Mouse (Mus musculus) intestine, embryonic 14.5 days (tissue): Measurements from ENCODE around the gene Nek11. TPM values are rescaled to one million over a fixed set of nuclear protein-coding genes. Genes with fewer than 3 reads are reported as not detected.
"Not testable (repeated sequence)": the region's sequence is repeated elsewhere in the genome, so short reads cannot be mapped to it uniquely, and the experiment has no call there.

Source experiments
- ATAC-seq: fragments of 200-750 bp; cut with Nextera tagmentation; replicated peaks from 2 replicates; pipeline ENCODE4 v1.8.0; 2017; ENCODE audit warnings: low read depth, moderate number of reproducible peaks, moderate TSS enrichment, moderate library complexity; ENCODE audit not compliant: low FRiP score, low TSS enrichment
- DNase-seq: peaks from one replicate; pipeline ENCODE4 v3.0.0-alpha.2; 2018; ENCODE audit warnings: low spot score
- H3K27ac ChIP-seq: fragments of 300-500 bp; sonication (generic); 2 replicates; pipeline ENCODE4 v1.5.1; 2014; ENCODE audit warnings: low read depth, mild to moderate bottlenecking, control low read depth
- H3K27me3 ChIP-seq: fragments of 300-500 bp; sonication (generic); replicated peaks from 2 replicates; pipeline ENCODE4 v1.6.1; 2014; ENCODE audit warnings: low read length, control low read depth; ENCODE audit not compliant: control insufficient read depth, insufficient read depth
- H3K36me3 ChIP-seq: fragments of 300-500 bp; sonication (generic); 2 replicates; pipeline ENCODE4 v1.6.1; 2014; ENCODE audit warnings: low read length, control low read depth; ENCODE audit not compliant: control insufficient read depth, insufficient read depth
- H3K4me1 ChIP-seq: fragments of 300-500 bp; sonication (generic); replicated peaks from 2 replicates; pipeline ENCODE4 v1.6.1; 2014; ENCODE audit warnings: low read length, control low read depth, mixed read lengths; ENCODE audit not compliant: control insufficient read depth, insufficient read depth
- H3K4me2 ChIP-seq: fragments of 300-500 bp; sonication (generic); 2 replicates; pipeline ENCODE4 v1.6.1; 2014; ENCODE audit warnings: low read length
- H3K4me3 ChIP-seq: fragments of 300-500 bp; sonication (generic); 2 replicates; pipeline ENCODE4 v1.5.1; 2014; ENCODE audit warnings: low read depth, low read length, control low read depth, mixed read lengths
- H3K9ac ChIP-seq: fragments of 300-500 bp; sonication (generic); 2 replicates; pipeline ENCODE4 v1.6.1; 2014; ENCODE audit warnings: mild to moderate bottlenecking, low read length
- H3K9me3 ChIP-seq: fragments of 300-500 bp; sonication (generic); 2 replicates; pipeline ENCODE4 v1.6.1; 2016; ENCODE audit warnings: low read length, control low read depth; ENCODE audit not compliant: control insufficient read depth
- WGBS: fragments of 180-500 bp; shearing (Covaris S2); extraction: QIAGEN DNeasy Blood & Tissue Kit; methylation state at CpG from one replicate; pipeline ENCODE4 v1.1.7; 2014; 5-methylcytosine and 5-hydroxymethylcytosine counted together
- polyA plus RNA-seq: library from polyadenylated mRNA; unstranded; fragments of >200 nt; fragmentation: Nextera tagmentation; extraction: Ambion mirVana; gene quantifications from 2 replicates; pipeline ENCODE4 v1.2.1, GENCODE M21; 2014

Gene Nek11
- polyA plus RNA-seq, 1 experiment from 2014 or later = 0.08 TPM

DNA sequence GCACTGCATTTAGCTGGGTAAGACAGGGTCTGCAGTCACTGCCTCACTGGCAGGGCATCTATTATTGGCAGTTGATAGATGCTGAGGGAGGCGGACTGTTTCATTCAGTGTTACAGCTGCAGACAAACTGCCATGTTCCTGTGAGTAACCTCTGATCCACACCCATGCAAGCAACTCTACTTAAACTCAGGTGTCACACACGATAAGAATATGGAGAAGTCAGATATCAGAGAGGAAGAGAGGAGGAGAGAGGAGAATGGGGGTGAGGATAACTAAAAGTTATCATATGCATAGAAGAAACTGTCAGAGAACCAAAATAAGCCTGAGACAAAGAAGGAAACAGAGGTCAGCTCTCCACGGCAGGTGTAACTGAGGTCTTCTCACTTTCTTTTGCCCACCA is 212.9 kb downstream of the Nek11 start:
- Histone ChIP-seq H3K27ac (no peak overlapping the region), H3K4me1 (no peaks in the 10 kb centered on the region), H3K9ac (no peak overlapping the region), H3K9me3 (no peaks in the 10 kb centered on the region), H3K27me3 (no peaks in the 10 kb centered on the region), H3K4me2 (no peak overlapping the region), H3K4me3 (no peak overlapping the region), H3K36me3 (no peaks in the 10 kb centered on the region)
- 89% methylated on average over 3 of the region's 3 CpGs for WGBS
- DNase-seq (no peak), ATAC-seq (no peak)

- Histone ChIP-seq H3K4me3 (no peak within 1 kb of the TSS), H3K4me1 (no peaks in the 10 kb centered on the region), H3K4me2 (no peak within 1 kb of the TSS), H3K27me3 (no peaks in the 10 kb centered on the region), H3K9me3 (no peaks in the 10 kb centered on the region), H3K36me3 (no peaks in the 10 kb centered on the region), H3K27ac (no peak within 1 kb of the TSS), H3K9ac (no peak within 1 kb of the TSS)
- ATAC-seq (no peak), DNase-seq (no peak)
- WGBS = 80% methylated on average over 6 of the region's 6 CpGs
Observed at GRCm38 (mm10) chr9:105144992-105145391, 250.3 kb downstream of the Nek11 start, which contains the start of gene 1700080E11Rik. 1700080E11Rik (minus strand) TSS chr9:105145092.

DNA sequence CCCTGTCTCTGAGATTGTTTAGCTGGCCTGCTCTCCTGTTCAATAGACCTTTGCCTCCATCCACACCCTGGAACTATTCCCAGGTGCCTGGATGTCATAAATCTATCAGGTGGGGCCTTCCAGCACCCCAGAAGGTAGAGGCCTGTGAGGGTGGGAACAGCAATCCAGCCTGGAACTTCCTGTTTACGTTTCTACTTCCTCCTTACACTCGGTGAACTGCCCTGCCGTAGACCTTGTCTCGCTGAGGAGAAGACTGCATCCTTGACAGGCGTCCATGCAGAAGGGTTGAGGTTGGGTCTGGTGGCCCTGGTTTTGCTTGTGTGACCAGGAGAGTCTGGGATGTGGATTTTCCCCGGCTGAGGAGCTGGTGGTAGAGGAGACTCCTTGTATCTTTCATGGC is 256.1 kb downstream of the Nek11 start:
- no peaks in the 10 kb centered on the region for H3K27me3 ChIP-seq
- no peak overlapping the region for H3K27ac ChIP-seq
- H3K36me3 ChIP-seq = no peaks in the 10 kb centered on the region
- WGBS = 31% methylated on average over 6 of the region's 6 CpGs
- no peak overlapping the region for H3K4me2 ChIP-seq
- no peaks in the 10 kb centered on the region for H3K9me3 ChIP-seq
- no peaks in the 10 kb centered on the region for H3K4me1 ChIP-seq
- no peak overlapping the region for H3K4me3 ChIP-seq
- ATAC-seq (peak; percentile 70), DNase-seq (no peak)
- no peak overlapping the region for H3K9ac ChIP-seq

DNA sequence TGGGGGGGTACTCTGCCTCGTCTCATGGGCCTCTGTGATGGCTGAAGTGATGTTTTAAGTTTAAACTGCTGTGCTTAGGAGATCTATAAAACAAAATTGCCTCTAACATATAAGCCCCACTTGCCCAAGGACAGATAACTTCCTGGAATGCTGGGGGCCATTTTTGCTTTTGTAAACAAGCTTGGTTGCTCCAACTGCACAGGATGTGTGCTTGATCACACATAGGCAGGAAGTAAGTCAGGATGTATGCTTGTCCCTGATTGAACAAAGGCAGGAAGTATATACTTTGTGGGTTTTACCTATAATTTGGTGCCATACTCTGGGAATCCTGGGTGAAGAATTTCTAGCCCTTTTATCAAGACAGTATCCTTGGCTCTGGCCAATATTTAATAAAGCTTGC is 258.9 kb downstream of the Nek11 start:
- Histone ChIP-seq H3K27ac (no peak overlapping the region), H3K36me3 (no peaks in the 10 kb centered on the region), H3K4me3 (no peak overlapping the region), H3K9ac (no peak overlapping the region), H3K4me1 (no peaks in the 10 kb centered on the region), H3K9me3 (no peaks in the 10 kb centered on the region), H3K27me3 (no peaks in the 10 kb centered on the region), H3K4me2 (no peak overlapping the region)
- ATAC-seq (no peak), DNase-seq (no peak)
- WGBS = 53% methylated on average over 1 of the region's 1 CpGs

GRCm38 (mm10) chr9:105134536-105134935 is 260.8 kb downstream of the Nek11 start:
- Histone ChIP-seq H3K27me3 (no peaks in the 10 kb centered on the region), H3K27ac (no peak overlapping the region), H3K4me3 (no peak overlapping the region), H3K4me2 (no peak overlapping the region), H3K4me1 (no peaks in the 10 kb centered on the region), H3K9ac (no peak overlapping the region), H3K36me3 (no peaks in the 10 kb centered on the region), H3K9me3 (no peaks in the 10 kb centered on the region)
- no peak for ATAC-seq
- DNase-seq = no peak
- WGBS = 81% methylated on average over 5 of the region's 5 CpGs

DNA sequence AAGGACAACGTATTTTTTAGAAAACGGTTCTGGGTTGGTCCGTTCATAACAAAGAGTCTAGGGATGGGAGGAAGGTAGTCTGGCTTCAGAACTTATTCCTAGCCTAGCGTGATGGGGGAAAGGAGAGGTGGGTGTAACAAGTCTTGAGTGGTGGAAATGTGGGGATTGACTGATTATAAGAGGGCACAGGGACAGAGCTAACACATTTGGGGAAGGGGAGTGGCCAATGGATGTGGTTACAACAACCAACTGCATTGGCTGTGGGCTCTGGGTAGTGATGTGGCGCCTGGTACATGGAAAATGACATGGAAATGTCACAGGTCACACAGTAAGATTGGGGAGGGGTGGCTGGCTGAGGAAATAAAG is 263.3 kb downstream of the Nek11 start:
- 22% methylated on average over 5 of the region's 5 CpGs for whole genome bisulfite sequencing
- DNase-seq (no peak), ATAC-seq (peak; percentile 38)
- H3K4me3 ChIP-seq = peak overlapping the region; percentile 74
- H3K27me3 ChIP-seq = no peaks in the 10 kb centered on the region
- peak overlapping the region; percentile 74 for H3K4me2 ChIP-seq
- no peaks in the 10 kb centered on the region for H3K4me1 ChIP-seq
- peak overlapping the region; percentile 87; the same call in 1 of the 2 replicates for H3K27ac ChIP-seq
- H3K9ac ChIP-seq = no peak overlapping the region
- H3K36me3 ChIP-seq = no peaks in the 10 kb centered on the region
- H3K9me3 ChIP-seq = no peaks in the 10 kb centered on the region

GRCm38 (mm10) chr9:105131253-105132001 is 263.9 kb downstream of the Nek11 start, which contains the start of gene Nudt16:
Nudt16 (minus strand) TSS chr9:105131824.
- peak; percentile 93 for DNase-seq
- peak; percentile 99 for ATAC-seq
- Histone ChIP-seq H3K9ac (peak within 1 kb of the TSS; percentile 67), H3K4me2 (peak within 1 kb of the TSS; percentile 74), H3K9me3 (no peaks in the 10 kb centered on the region), H3K27me3 (no peaks in the 10 kb centered on the region), H3K36me3 (no peaks in the 10 kb centered on the region), H3K27ac (peak within 1 kb of the TSS; percentile 87), H3K4me1 (no peaks in the 10 kb centered on the region), H3K4me3 (peak within 1 kb of the TSS; percentile 74)
- under 1% methylated on average over 59 of the region's 60 CpGs for WGBS

DNA sequence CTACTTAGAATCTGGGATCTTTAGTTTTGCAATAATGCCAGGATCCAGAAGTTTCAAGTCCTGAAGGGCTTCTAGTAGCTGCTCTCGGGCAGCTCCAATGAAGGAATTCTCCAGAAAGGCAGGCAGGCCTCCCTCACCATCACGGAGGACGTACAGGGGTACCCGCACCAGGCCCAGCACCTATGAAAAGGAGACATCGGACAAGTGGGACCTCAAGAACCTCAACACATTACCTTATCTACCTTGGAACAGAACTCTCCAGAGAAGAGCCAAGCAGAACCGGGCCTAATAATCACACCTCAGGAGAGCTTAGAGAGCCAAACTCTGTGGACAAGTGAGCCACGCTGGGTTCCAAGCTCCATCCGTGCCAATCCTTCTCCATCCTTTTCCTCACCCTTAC is 265.0 kb downstream of the Nek11 start:
- no peak overlapping the region for H3K9ac ChIP-seq
- no peak overlapping the region for H3K4me2 ChIP-seq
- no peak for ATAC-seq
- H3K9me3 ChIP-seq = no peaks in the 10 kb centered on the region
- no peaks in the 10 kb centered on the region for H3K36me3 ChIP-seq
- DNase-seq = no peak
- no peak overlapping the region for H3K27ac ChIP-seq
- no peak overlapping the region for H3K4me3 ChIP-seq
- no peaks in the 10 kb centered on the region for H3K4me1 ChIP-seq
- WGBS = 91% methylated on average over 8 of the region's 8 CpGs
- no peaks in the 10 kb centered on the region for H3K27me3 ChIP-seq

- not testable (repeated sequence) for H3K27ac ChIP-seq, H3K4me3 ChIP-seq, H3K4me2 ChIP-seq, H3K36me3 ChIP-seq, H3K9me3 ChIP-seq, DNase-seq, H3K27me3 ChIP-seq, H3K9ac ChIP-seq, ATAC-seq, H3K4me1 ChIP-seq
- 72% methylated on average over 3 of the region's 3 CpGs for WGBS
Observed at GRCm38 (mm10) chr9:105125206-105125605, 270.1 kb downstream of the Nek11 start.
